Mouse (Mus musculus) liver, adult 2 months (tissue): ENCODE measurements around the gene Adamts6.

Source experiments
- CTCF ChIP-seq: fragments of 200-500 bp; IDR thresholded peaks from 2 replicates; pipeline ENCODE4 v1.5.1; 2011; ENCODE audit warnings: low read depth, low read length, control low read depth
- POLR2A ChIP-seq: fragments of 200-500 bp; IDR thresholded peaks from 2 replicates; pipeline ENCODE4 v1.6.1; 2011; ENCODE audit warnings: low read length, control low read depth; ENCODE audit not compliant: insufficient read depth; ENCODE audit errors: extremely low read depth

GRCm38 (mm10) chr13:104329336-104329735, 41.7 kb downstream of the Adamts6 start:
- TF ChIP-seq POLR2A (no peak), CTCF (no peak)
